Mouse (Mus musculus) myocyte (in vitro differentiated cells): ENCODE measurements at regions not wholly inside any gene's neighbourhood (a gene's known extent, or its start where the extent isn't known, plus 50 kb on each side); places are given as distances from the start of the nearest gene placed in this dataset.

Experiments used
- H3K27me3 ChIP-seq: one replicate; pipeline ENCODE4 v1.6.1; 2011; ENCODE audit not compliant: control insufficient read depth, insufficient read depth, insufficient read length
- H3K36me3 ChIP-seq: one replicate; pipeline ENCODE4 v1.6.1; 2011; ENCODE audit not compliant: control insufficient read depth, insufficient read depth
- H3K4me2 ChIP-seq: one replicate; pipeline ENCODE4 v1.6.1; 2011; ENCODE audit warnings: low read depth, control low read depth
- H3K4me3 ChIP-seq: one replicate; pipeline ENCODE4 v1.5.1; 2011; ENCODE audit warnings: mild to moderate bottlenecking, control low read depth, moderate library complexity
- H3K79me2 ChIP-seq: one replicate; pipeline ENCODE4 v1.6.1; 2011; ENCODE audit not compliant: control insufficient read depth, insufficient read depth
- H3ac ChIP-seq: one replicate; pipeline ENCODE4 v1.6.1; 2011; ENCODE audit not compliant: control insufficient read depth, insufficient read length
- CEBPB ChIP-seq: IDR thresholded peaks from 2 replicates; pipeline ENCODE4 v1.6.1; 2011; ENCODE audit warnings: mild to moderate bottlenecking, moderate library complexity; ENCODE audit not compliant: poor library complexity, insufficient read depth, severe bottlenecking
- E2F4 ChIP-seq: IDR thresholded peaks from one replicate; pipeline ENCODE4 v1.6.1; 2011; ENCODE audit warnings: mild to moderate bottlenecking, control low read depth, moderate library complexity; ENCODE audit not compliant: insufficient read depth
- MAX ChIP-seq: IDR thresholded peaks from one replicate; pipeline ENCODE4 v1.6.1; 2011; ENCODE audit warnings: low read depth, mild to moderate bottlenecking, control low read depth
- MYOD1 ChIP-seq, 3 experiments: IDR thresholded peaks; one replicate each; pipeline ENCODE4 v1.6.1; 2011; ENCODE audit warnings: control low read depth in 2 of 3, low read depth in 2 of 3, mild to moderate bottlenecking in 2 of 3, moderate library complexity in 1 of 3; ENCODE audit not compliant: insufficient read length in 2 of 3, control insufficient read depth in 1 of 3
- MYOG ChIP-seq, 3 experiments: IDR thresholded peaks; one replicate each; pipeline ENCODE4 v1.6.1; 2011; ENCODE audit warnings: control low read depth in 2 of 3, low read depth in 2 of 3, mild to moderate bottlenecking in 2 of 3; ENCODE audit not compliant: insufficient read length in 2 of 3, control insufficient read depth in 1 of 3, insufficient read depth in 1 of 3
- POLR2A ChIP-seq: IDR thresholded peaks from one replicate; pipeline ENCODE4 v1.6.1; 2011; ENCODE audit warnings: low read depth, mild to moderate bottlenecking, control low read depth, moderate library complexity; ENCODE audit not compliant: insufficient read length
- POLR2AphosphoS2 ChIP-seq: IDR thresholded peaks from one replicate; pipeline ENCODE4 v1.6.1; 2011; ENCODE audit warnings: low read depth, control low read depth; ENCODE audit not compliant: insufficient read length
- REST ChIP-seq: IDR thresholded peaks from one replicate; pipeline ENCODE4 v1.6.1; 2011; ENCODE audit warnings: mild to moderate bottlenecking, control low read depth, moderate library complexity; ENCODE audit not compliant: insufficient read depth, insufficient read length
- SRF ChIP-seq: IDR thresholded peaks from one replicate; pipeline ENCODE4 v1.6.1; 2011; ENCODE audit warnings: low read depth; ENCODE audit not compliant: control insufficient read depth, insufficient read length
- TCF12 ChIP-seq: IDR thresholded peaks from one replicate; pipeline ENCODE4 v1.6.1; 2011; ENCODE audit warnings: mild to moderate bottlenecking, control low read depth; ENCODE audit not compliant: poor library complexity, insufficient read depth, severe bottlenecking
- TCF3 ChIP-seq: IDR thresholded peaks from one replicate; pipeline ENCODE4 v1.6.1; 2011; ENCODE audit warnings: low read depth, control low read depth; ENCODE audit not compliant: insufficient read length
- USF1 ChIP-seq: IDR thresholded peaks from one replicate; pipeline ENCODE4 v1.6.1; 2011; ENCODE audit warnings: low read depth, mild to moderate bottlenecking, control low read depth, moderate library complexity

DNA sequence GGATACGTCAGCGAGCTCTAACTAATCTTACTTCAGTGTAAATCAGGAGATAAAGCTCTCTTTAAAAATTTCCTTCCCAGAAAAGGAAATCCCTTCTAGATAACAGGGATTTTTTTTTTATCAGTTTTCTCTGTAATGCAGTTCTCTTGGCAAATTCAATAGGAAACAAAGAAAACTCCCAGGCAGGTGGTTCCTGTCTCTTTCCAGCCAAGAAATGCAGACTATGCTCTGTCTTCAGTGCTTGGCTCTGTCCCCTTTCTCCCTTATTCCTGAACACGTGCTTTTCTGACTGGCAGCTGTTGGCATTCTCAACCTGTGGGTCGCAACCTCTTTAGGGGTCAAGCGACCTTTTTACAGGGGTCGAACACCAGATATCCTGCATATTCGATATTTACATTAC, 121.5 kb downstream of the Gm5426 start:
- H3ac ChIP-seq, result no peak overlapping the region
- no peaks in the 10 kb centered on the region for H3K36me3 ChIP-seq
- no peak overlapping the region for H3K4me2 ChIP-seq
- H3K79me2 ChIP-seq, result no peaks in the 10 kb centered on the region
- H3K4me3 ChIP-seq, result no peak overlapping the region
- H3K27me3 ChIP-seq, result no peaks in the 10 kb centered on the region
- TF ChIP-seq MYOG (IDR thresholded peaks at IDR 0.05; ENCODE audit: control insufficient read depth in 1 of 3, insufficient read depth in 1 of 3, insufficient read length in 2 of 3, low read depth in 2 of 3) (no peak), REST (no peak), USF1 (no peak), TCF3 (no peak), TCF12 (no peak), POLR2A (no peak), MAX (no peak), SRF (no peak), E2F4 (no peak), CEBPB (no peak), POLR2AphosphoS2 (no peak), MYOD1 (IDR thresholded peaks at IDR 0.05; ENCODE audit: control insufficient read depth in 1 of 3, insufficient read length in 2 of 3, low read depth in 2 of 3) (no peak)

DNA sequence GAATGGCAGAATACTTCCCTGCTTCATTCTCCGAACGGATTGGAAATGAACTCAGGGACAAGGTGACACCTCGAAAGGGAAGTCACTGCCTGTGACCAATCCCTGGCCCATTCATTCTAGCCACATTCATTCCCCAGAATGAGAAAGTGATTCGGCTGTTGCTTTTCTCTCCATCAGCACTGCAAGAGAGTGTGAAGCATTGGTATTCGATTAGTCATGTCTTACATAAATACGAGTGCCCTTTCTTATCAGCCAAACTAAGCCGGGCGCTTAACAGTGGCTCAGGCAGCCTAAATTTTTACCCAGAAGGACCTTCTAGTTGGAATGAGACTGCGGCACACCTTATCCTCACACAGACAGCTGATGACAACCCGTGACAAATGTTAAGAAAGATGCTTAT, 122.8 kb downstream of the Gm5426 start:
- Histone ChIP-seq H3K27me3 (no peaks in the 10 kb centered on the region), H3K36me3 (no peaks in the 10 kb centered on the region), H3K4me2 (peak overlapping the region; percentile 7), H3K79me2 (no peaks in the 10 kb centered on the region), H3ac (no peak overlapping the region), H3K4me3 (no peak overlapping the region)
- TF ChIP-seq MYOD1 (IDR thresholded peaks at IDR 0.05; ENCODE audit: control insufficient read depth in 1 of 3, insufficient read length in 2 of 3, low read depth in 2 of 3) (peak in 1 of 3 experiments; percentile 16), REST (no peak)

DNA sequence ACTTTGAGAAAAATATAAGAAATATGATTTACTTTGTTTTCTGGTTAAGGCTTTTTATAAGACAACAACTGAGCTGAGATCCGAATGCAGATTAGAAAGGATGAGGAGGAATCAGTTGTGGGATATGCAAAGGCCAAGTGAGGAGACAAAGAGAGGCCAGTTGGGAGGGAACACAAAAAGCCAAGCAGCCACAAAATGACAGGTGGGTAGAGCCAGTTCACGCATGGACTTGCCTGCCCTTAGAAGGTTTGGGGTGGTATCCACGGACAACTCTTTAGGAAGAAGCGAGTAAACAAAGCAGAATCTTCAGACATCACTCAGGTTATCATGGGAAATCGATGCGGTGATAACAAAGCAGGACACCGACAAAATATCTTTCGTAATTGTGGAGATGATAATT, 123.2 kb downstream of the Gm5426 start:
- TF ChIP-seq MYOG (IDR thresholded peaks at IDR 0.05; ENCODE audit: control insufficient read depth in 1 of 3, insufficient read depth in 1 of 3, insufficient read length in 2 of 3, low read depth in 2 of 3) (peak in 1 of 3 experiments; percentile 62), USF1 (no peak), TCF3 (no peak), MYOD1 (IDR thresholded peaks at IDR 0.05; ENCODE audit: control insufficient read depth in 1 of 3, insufficient read length in 2 of 3, low read depth in 2 of 3) (peak in 2 of 3 experiments; percentile 57 to 58), E2F4 (no peak)
- H3K79me2 ChIP-seq, result no peaks in the 10 kb centered on the region
- no peak overlapping the region for H3K4me3 ChIP-seq
- no peak overlapping the region for H3ac ChIP-seq
- H3K27me3 ChIP-seq, result no peaks in the 10 kb centered on the region
- H3K36me3 ChIP-seq, result no peaks in the 10 kb centered on the region
- peak overlapping the region; percentile 7 for H3K4me2 ChIP-seq

DNA sequence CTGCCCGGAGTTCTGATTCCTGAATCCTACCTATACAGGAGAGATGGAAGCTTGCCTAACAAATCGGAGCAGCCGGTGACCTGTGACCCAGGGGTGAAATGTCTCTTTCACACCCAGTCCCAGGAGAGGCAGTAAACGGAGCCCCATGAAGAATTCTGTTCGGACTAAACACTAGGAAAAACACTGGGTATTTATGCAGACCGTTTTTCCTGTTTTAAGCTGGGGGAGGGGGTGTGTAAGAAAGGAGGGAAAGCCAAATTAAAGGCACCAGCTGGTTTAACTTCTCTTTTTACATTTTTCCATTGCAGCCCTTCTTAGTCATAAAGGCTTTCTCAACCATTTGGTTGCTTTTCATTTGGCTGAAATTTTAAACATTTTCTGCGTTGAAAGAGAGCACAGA, 127.1 kb downstream of the Gm5426 start:
- no peak overlapping the region for H3K4me3 ChIP-seq

DNA sequence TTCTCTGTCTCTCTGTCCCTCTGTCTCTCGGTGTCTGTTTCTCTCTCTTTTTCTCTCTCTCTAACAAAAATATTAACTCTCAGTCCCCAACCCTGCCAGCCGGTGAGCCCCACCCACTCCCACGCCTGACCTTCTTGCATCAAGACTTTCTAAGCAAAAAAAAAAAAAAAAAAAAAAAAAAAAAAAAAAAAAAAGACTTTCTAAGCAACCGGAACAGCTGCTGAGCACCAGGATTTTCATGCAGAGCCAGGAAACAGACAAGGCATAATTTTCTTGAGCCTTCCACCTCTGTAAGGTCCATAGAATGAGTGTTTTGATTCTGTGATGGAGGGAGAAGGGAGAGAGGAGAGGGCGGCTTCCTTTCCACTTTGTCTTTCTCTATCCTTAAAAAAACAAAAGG, 128.0 kb downstream of the Gm5426 start:
- Histone ChIP-seq H3K4me3 (no peak overlapping the region), H3K36me3 (no peaks in the 10 kb centered on the region), H3K27me3 (no peaks in the 10 kb centered on the region), H3K4me2 (peak overlapping the region; percentile 59), H3K79me2 (no peaks in the 10 kb centered on the region), H3ac (no peak overlapping the region)
- TF ChIP-seq E2F4 (no peak), MYOD1 (IDR thresholded peaks at IDR 0.05; ENCODE audit: control insufficient read depth in 1 of 3, insufficient read length in 2 of 3, low read depth in 2 of 3) (no peak), POLR2A (no peak), REST (no peak), SRF (no peak), MAX (no peak), MYOG (IDR thresholded peaks at IDR 0.05; ENCODE audit: control insufficient read depth in 1 of 3, insufficient read depth in 1 of 3, insufficient read length in 2 of 3, low read depth in 2 of 3) (no peak), POLR2AphosphoS2 (no peak), CEBPB (no peak), TCF3 (no peak), USF1 (no peak), TCF12 (no peak)

More for the DNA sequence above, 127.1 kb downstream of the Gm5426 start:
- H3K36me3 ChIP-seq, result no peaks in the 10 kb centered on the region
- no peaks in the 10 kb centered on the region for H3K79me2 ChIP-seq
- TF ChIP-seq MAX (no peak), POLR2AphosphoS2 (no peak), MYOG (IDR thresholded peaks at IDR 0.05; ENCODE audit: control insufficient read depth in 1 of 3, insufficient read depth in 1 of 3, insufficient read length in 2 of 3, low read depth in 2 of 3) (no peak), MYOD1 (IDR thresholded peaks at IDR 0.05; ENCODE audit: control insufficient read depth in 1 of 3, insufficient read length in 2 of 3, low read depth in 2 of 3) (no peak), REST (no peak), CEBPB (no peak), USF1 (no peak), SRF (no peak), TCF12 (no peak), TCF3 (no peak), E2F4 (no peak), POLR2A (no peak)
- H3K4me2 ChIP-seq, result peak overlapping the region; percentile 43
- no peaks in the 10 kb centered on the region for H3K27me3 ChIP-seq
- no peak overlapping the region for H3ac ChIP-seq
